Mouse (Mus musculus) myocyte (in vitro differentiated cells): Measurements from ENCODE around the gene Ssc5d. TPM values are rescaled to one million over a fixed set of nuclear protein-coding genes. Genes with fewer than 3 reads are reported as not detected.

Source experiments
- H3K27me3 ChIP-seq: one replicate; pipeline ENCODE4 v1.6.1; 2011; ENCODE audit not compliant: control insufficient read depth, insufficient read depth, insufficient read length
- H3K36me3 ChIP-seq: one replicate; pipeline ENCODE4 v1.6.1; 2011; ENCODE audit not compliant: control insufficient read depth, insufficient read depth
- H3K4me2 ChIP-seq: one replicate; pipeline ENCODE4 v1.6.1; 2011; ENCODE audit warnings: low read depth, control low read depth
- H3K4me3 ChIP-seq: one replicate; pipeline ENCODE4 v1.5.1; 2011; ENCODE audit warnings: mild to moderate bottlenecking, control low read depth, moderate library complexity
- H3K79me2 ChIP-seq: one replicate; pipeline ENCODE4 v1.6.1; 2011; ENCODE audit not compliant: control insufficient read depth, insufficient read depth
- H3ac ChIP-seq: one replicate; pipeline ENCODE4 v1.6.1; 2011; ENCODE audit not compliant: control insufficient read depth, insufficient read length
- CEBPB ChIP-seq: IDR thresholded peaks from 2 replicates; pipeline ENCODE4 v1.6.1; 2011; ENCODE audit warnings: mild to moderate bottlenecking, moderate library complexity; ENCODE audit not compliant: poor library complexity, insufficient read depth, severe bottlenecking
- E2F4 ChIP-seq: IDR thresholded peaks from one replicate; pipeline ENCODE4 v1.6.1; 2011; ENCODE audit warnings: mild to moderate bottlenecking, control low read depth, moderate library complexity; ENCODE audit not compliant: insufficient read depth
- MAX ChIP-seq: IDR thresholded peaks from one replicate; pipeline ENCODE4 v1.6.1; 2011; ENCODE audit warnings: low read depth, mild to moderate bottlenecking, control low read depth
- MYOD1 ChIP-seq, 3 experiments: IDR thresholded peaks; one replicate each; pipeline ENCODE4 v1.6.1; 2011; ENCODE audit warnings: control low read depth in 2 of 3, low read depth in 2 of 3, mild to moderate bottlenecking in 2 of 3, moderate library complexity in 1 of 3; ENCODE audit not compliant: insufficient read length in 2 of 3, control insufficient read depth in 1 of 3
- MYOG ChIP-seq, 3 experiments: IDR thresholded peaks; one replicate each; pipeline ENCODE4 v1.6.1; 2011; ENCODE audit warnings: control low read depth in 2 of 3, low read depth in 2 of 3, mild to moderate bottlenecking in 2 of 3; ENCODE audit not compliant: insufficient read length in 2 of 3, control insufficient read depth in 1 of 3, insufficient read depth in 1 of 3
- POLR2A ChIP-seq: IDR thresholded peaks from one replicate; pipeline ENCODE4 v1.6.1; 2011; ENCODE audit warnings: low read depth, mild to moderate bottlenecking, control low read depth, moderate library complexity; ENCODE audit not compliant: insufficient read length
- POLR2AphosphoS2 ChIP-seq: IDR thresholded peaks from one replicate; pipeline ENCODE4 v1.6.1; 2011; ENCODE audit warnings: low read depth, control low read depth; ENCODE audit not compliant: insufficient read length
- REST ChIP-seq: IDR thresholded peaks from one replicate; pipeline ENCODE4 v1.6.1; 2011; ENCODE audit warnings: mild to moderate bottlenecking, control low read depth, moderate library complexity; ENCODE audit not compliant: insufficient read depth, insufficient read length
- SRF ChIP-seq: IDR thresholded peaks from one replicate; pipeline ENCODE4 v1.6.1; 2011; ENCODE audit warnings: low read depth; ENCODE audit not compliant: control insufficient read depth, insufficient read length
- TCF12 ChIP-seq: IDR thresholded peaks from one replicate; pipeline ENCODE4 v1.6.1; 2011; ENCODE audit warnings: mild to moderate bottlenecking, control low read depth; ENCODE audit not compliant: poor library complexity, insufficient read depth, severe bottlenecking
- TCF3 ChIP-seq: IDR thresholded peaks from one replicate; pipeline ENCODE4 v1.6.1; 2011; ENCODE audit warnings: low read depth, control low read depth; ENCODE audit not compliant: insufficient read length
- USF1 ChIP-seq: IDR thresholded peaks from one replicate; pipeline ENCODE4 v1.6.1; 2011; ENCODE audit warnings: low read depth, mild to moderate bottlenecking, control low read depth, moderate library complexity
- polyA plus RNA-seq: library from polyadenylated mRNA; unstranded; fragments of >200 nt; fragmentation: generic; extraction: Trizol; gene quantifications from one replicate; pipeline ENCODE4 v1.2.1, GENCODE M21; 2012; ENCODE audit warnings: missing spikeins

Gene Ssc5d
- polyA plus RNA-seq, 1 experiment, result 13.6 TPM

GRCm38 (mm10) chr7:4927711-4928110 is 2.1 kb downstream of the Ssc5d start:
- Histone ChIP-seq H3K79me2 (no peaks in the 10 kb centered on the region), H3K4me3 (no peak overlapping the region), H3ac (no peak overlapping the region), H3K36me3 (no peaks in the 10 kb centered on the region), H3K4me2 (no peak overlapping the region), H3K27me3 (no peaks in the 10 kb centered on the region)
- TF ChIP-seq REST (no peak), TCF3 (no peak), USF1 (no peak), E2F4 (no peak), POLR2A (no peak), SRF (no peak), CEBPB (no peak), MYOG (IDR thresholded peaks at IDR 0.05; ENCODE audit: control insufficient read depth in 1 of 3, insufficient read depth in 1 of 3, insufficient read length in 2 of 3, low read depth in 2 of 3) (no peak), POLR2AphosphoS2 (no peak)

GRCm38 (mm10) chr7:4928323-4928722 is 2.7 kb downstream of the Ssc5d start:
- no peaks in the 10 kb centered on the region for H3K27me3 ChIP-seq
- no peak overlapping the region for H3ac ChIP-seq
- no peaks in the 10 kb centered on the region for H3K79me2 ChIP-seq
- H3K36me3 ChIP-seq, result no peaks in the 10 kb centered on the region
- H3K4me3 ChIP-seq, result no peak overlapping the region
- no peak overlapping the region for H3K4me2 ChIP-seq
- no peak for TF ChIP-seq SRF
- no peak for TF ChIP-seq CEBPB
- TF ChIP-seq USF1, result no peak
- no peak for TF ChIP-seq POLR2A
- TF ChIP-seq MAX, result no peak
- TF ChIP-seq TCF12, result no peak
- no peak for TF ChIP-seq MYOG (IDR thresholded peaks at IDR 0.05; ENCODE audit: control insufficient read depth in 1 of 3, insufficient read depth in 1 of 3, insufficient read length in 2 of 3, low read depth in 2 of 3)
- no peak for TF ChIP-seq E2F4
- TF ChIP-seq REST, result no peak
- TF ChIP-seq TCF3, result no peak

GRCm38 (mm10) chr7:4933103-4933502 is 7.5 kb downstream of the Ssc5d start:
- Histone ChIP-seq H3K79me2 (no peaks in the 10 kb centered on the region), H3K36me3 (no peaks in the 10 kb centered on the region), H3ac (no peak overlapping the region), H3K4me2 (no peak overlapping the region), H3K27me3 (no peaks in the 10 kb centered on the region), H3K4me3 (no peak overlapping the region)
- no peak for TF ChIP-seq SRF
- TF ChIP-seq MYOD1 (IDR thresholded peaks at IDR 0.05; ENCODE audit: control insufficient read depth in 1 of 3, insufficient read length in 2 of 3, low read depth in 2 of 3), result no peak

GRCm38 (mm10) chr7:4934160-4934914 is 8.8 kb downstream of the Ssc5d start:
- H3K4me2 ChIP-seq, result no peak overlapping the region
- TF ChIP-seq TCF12, result no peak
- no peak for TF ChIP-seq MYOD1 (IDR thresholded peaks at IDR 0.05; ENCODE audit: control insufficient read depth in 1 of 3, insufficient read length in 2 of 3, low read depth in 2 of 3)
- TF ChIP-seq POLR2AphosphoS2, result no peak
- TF ChIP-seq POLR2A, result no peak
- no peak for TF ChIP-seq TCF3
- no peak for TF ChIP-seq USF1
- TF ChIP-seq MYOG (IDR thresholded peaks at IDR 0.05; ENCODE audit: control insufficient read depth in 1 of 3, insufficient read depth in 1 of 3, insufficient read length in 2 of 3, low read depth in 2 of 3), result no peak
- no peak for TF ChIP-seq MAX
- TF ChIP-seq SRF, result no peak
- TF ChIP-seq REST, result no peak
- TF ChIP-seq CEBPB, result no peak
- no peak for TF ChIP-seq E2F4
- H3K79me2 ChIP-seq, result no peaks in the 10 kb centered on the region
- H3K27me3 ChIP-seq, result no peaks in the 10 kb centered on the region
- H3K36me3 ChIP-seq, result no peaks in the 10 kb centered on the region
- H3ac ChIP-seq, result no peak overlapping the region
- H3K4me3 ChIP-seq, result no peak overlapping the region

GRCm38 (mm10) chr7:4936832-4937231 is 11.2 kb downstream of the Ssc5d start:
- H3K4me3 ChIP-seq, result no peak overlapping the region
- no peaks in the 10 kb centered on the region for H3K36me3 ChIP-seq
- H3K27me3 ChIP-seq, result no peaks in the 10 kb centered on the region
- no peak overlapping the region for H3ac ChIP-seq
- no peaks in the 10 kb centered on the region for H3K79me2 ChIP-seq
- peak in 1 of 3 experiments; percentile 5 for TF ChIP-seq MYOG (IDR thresholded peaks at IDR 0.05; ENCODE audit: control insufficient read depth in 1 of 3, insufficient read depth in 1 of 3, insufficient read length in 2 of 3, low read depth in 2 of 3)
- peak in 1 of 3 experiments; percentile 20 for TF ChIP-seq MYOD1 (IDR thresholded peaks at IDR 0.05; ENCODE audit: control insufficient read depth in 1 of 3, insufficient read length in 2 of 3, low read depth in 2 of 3)
- no peak for TF ChIP-seq TCF12
- H3K4me2 ChIP-seq, result no peak overlapping the region
